Mouse (Mus musculus) kidney, embryonic 14.5 days (tissue): ENCODE measurements at regions not wholly inside any gene's neighbourhood (a gene's known extent, or its start where the extent isn't known, plus 50 kb on each side); places are given as distances from the start of the nearest gene placed in this dataset.

Source experiments
- ATAC-seq: fragments of 200-750 bp; cut with Nextera tagmentation; 2 replicates; pipeline ENCODE4 v1.8.0; 2017; ENCODE audit warnings: moderate number of reproducible peaks, mild to moderate bottlenecking, moderate TSS enrichment, moderate library complexity; ENCODE audit not compliant: low FRiP score, low TSS enrichment
- H3K27ac ChIP-seq: fragments of 300-500 bp; sonication (generic); 2 replicates; pipeline ENCODE4 v1.5.1; 2014; ENCODE audit warnings: low read depth, mild to moderate bottlenecking, low read length, moderate library complexity, mixed read lengths
- H3K27me3 ChIP-seq: fragments of 300-500 bp; sonication (generic); 2 replicates; pipeline ENCODE4 v1.6.1; 2014; ENCODE audit warnings: mild to moderate bottlenecking, low read length; ENCODE audit not compliant: control insufficient read depth, insufficient read depth
- H3K36me3 ChIP-seq: fragments of 300-500 bp; sonication (generic); 2 replicates; pipeline ENCODE4 v1.6.1; 2014; ENCODE audit warnings: low read length, mixed read lengths; ENCODE audit not compliant: control insufficient read depth, insufficient read depth
- H3K4me1 ChIP-seq: fragments of 300-500 bp; sonication (generic); 2 replicates; pipeline ENCODE4 v1.6.1; 2014; ENCODE audit warnings: low read length, mixed read lengths; ENCODE audit not compliant: control insufficient read depth, insufficient read depth
- H3K4me2 ChIP-seq: fragments of 300-500 bp; sonication (generic); replicated peaks from 2 replicates; pipeline ENCODE4 v1.6.1; 2014; ENCODE audit warnings: low read depth, mild to moderate bottlenecking, low read length
- H3K4me3 ChIP-seq: fragments of 300-500 bp; sonication (generic); 2 replicates; pipeline ENCODE4 v1.5.1; 2014; ENCODE audit warnings: mild to moderate bottlenecking, low read length
- H3K9ac ChIP-seq: fragments of 300-500 bp; sonication (generic); 2 replicates; pipeline ENCODE4 v1.6.1; 2014; ENCODE audit warnings: low read depth, mild to moderate bottlenecking, low read length, moderate library complexity
- H3K9me3 ChIP-seq: fragments of 300-500 bp; sonication (generic); 2 replicates; pipeline ENCODE4 v1.6.1; 2016; ENCODE audit warnings: low read length; ENCODE audit not compliant: control insufficient read depth
- WGBS: fragments of 180-500 bp; shearing (Covaris S2); extraction: QIAGEN DNeasy Blood & Tissue Kit; methylation state at CpG from one replicate; pipeline ENCODE4 v1.1.7; 2014; 5-methylcytosine and 5-hydroxymethylcytosine counted together

GRCm38 (mm10) chr8:12158188-12158587 is 120.4 kb upstream of the A230072I06Rik start:
- Histone ChIP-seq H3K9me3 (no peaks in the 10 kb centered on the region), H3K27me3 (no peaks in the 10 kb centered on the region)
- WGBS, result 89% methylated on average over 9 of the region's 9 CpGs

GRCm38 (mm10) chr8:12162921-12163705 is 115.5 kb upstream of the A230072I06Rik start:
- 12% methylated on average over 22 of the region's 22 CpGs for WGBS

More at GRCm38 (mm10) chr8:12158188-12158587, 120.4 kb upstream of the A230072I06Rik start:
- no peak for ATAC-seq
- no peaks in the 10 kb centered on the region for H3K4me1 ChIP-seq
- H3K4me2 ChIP-seq, result no peak overlapping the region
- H3K27ac ChIP-seq, result no peak overlapping the region
- no peak overlapping the region for H3K9ac ChIP-seq
- H3K4me3 ChIP-seq, result no peak overlapping the region
- H3K36me3 ChIP-seq, result no peaks in the 10 kb centered on the region

GRCm38 (mm10) chr8:12165487-12166152 is 113.0 kb upstream of the A230072I06Rik start:
- ATAC-seq, result no peak
- 57% methylated on average over 23 of the region's 23 CpGs for WGBS
- H3K9me3 ChIP-seq, result no peaks in the 10 kb centered on the region
- H3K27me3 ChIP-seq, result no peaks in the 10 kb centered on the region
- H3K4me1 ChIP-seq, result 0 out of 2 replicates have a peak, but pooled peaks cover 3% of the 10 kb centered on the region
- H3K9ac ChIP-seq, result no peak overlapping the region
- no peak overlapping the region for H3K4me3 ChIP-seq
- no peaks in the 10 kb centered on the region for H3K36me3 ChIP-seq
- H3K4me2 ChIP-seq, result no peak overlapping the region
- H3K27ac ChIP-seq, result no peak overlapping the region

More at GRCm38 (mm10) chr8:12162921-12163705, 115.5 kb upstream of the A230072I06Rik start:
- no peaks in the 10 kb centered on the region for H3K4me1 ChIP-seq
- no peaks in the 10 kb centered on the region for H3K36me3 ChIP-seq
- H3K4me3 ChIP-seq, result peak overlapping the region; percentile 8; the same call in 1 of the 2 replicates
- no peaks in the 10 kb centered on the region for H3K9me3 ChIP-seq
- no peak overlapping the region for H3K9ac ChIP-seq
- no peaks in the 10 kb centered on the region for H3K27me3 ChIP-seq
- H3K4me2 ChIP-seq, result peak overlapping the region; percentile 39
- H3K27ac ChIP-seq, result no peak overlapping the region
- no peak for ATAC-seq

DNA sequence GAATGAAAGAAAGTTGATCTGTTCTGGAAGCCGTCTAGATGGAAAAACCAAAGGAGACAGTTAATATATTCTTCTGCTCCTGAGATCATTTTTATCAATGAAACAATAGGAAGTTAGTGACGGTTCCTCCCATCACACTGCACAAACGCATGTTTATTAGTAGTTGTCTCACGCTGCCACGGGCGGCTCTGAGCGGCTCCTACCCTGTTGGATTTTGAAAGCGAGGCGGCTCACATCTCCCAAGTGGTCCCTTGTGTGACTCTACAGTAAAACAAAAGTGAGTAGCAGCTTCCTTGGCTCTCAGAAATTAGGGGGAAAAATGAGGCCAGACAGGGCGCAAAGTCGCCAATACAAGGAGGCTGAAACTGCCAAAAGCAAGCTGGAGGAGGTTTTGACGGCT is 106.8 kb upstream of the A230072I06Rik start:
- Histone ChIP-seq H3K4me3 (no peak overlapping the region), H3K27me3 (no peaks in the 10 kb centered on the region), H3K4me1 (0 out of 2 replicates have a peak, but pooled peaks cover 3% of the 10 kb centered on the region), H3K36me3 (no peaks in the 10 kb centered on the region), H3K9ac (no peak overlapping the region), H3K4me2 (no peak overlapping the region), H3K27ac (no peak overlapping the region), H3K9me3 (no peaks in the 10 kb centered on the region)
- ATAC-seq, result no peak
- WGBS, result 80% methylated on average over 12 of the region's 12 CpGs

DNA sequence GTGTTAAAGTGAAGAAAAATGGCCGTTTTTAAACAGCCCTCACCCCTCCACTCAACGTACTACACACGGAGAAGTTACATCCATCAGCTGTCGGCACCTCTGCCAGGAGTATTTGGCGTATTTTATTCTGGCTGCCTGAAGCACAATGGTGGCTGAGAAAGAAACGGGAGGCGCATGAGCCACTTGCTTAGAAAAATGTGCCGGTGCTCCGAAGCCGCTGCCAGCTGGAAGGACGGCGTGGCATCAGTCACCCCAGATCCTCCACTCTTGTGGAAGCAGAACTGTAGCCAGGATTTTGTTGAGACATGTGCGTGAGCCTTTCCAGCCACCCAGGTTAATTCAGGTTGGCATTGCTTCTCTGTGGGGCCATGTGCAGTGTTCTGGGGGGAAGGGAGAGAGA is 103.1 kb upstream of the A230072I06Rik start:
- Histone ChIP-seq H3K4me1 (no peaks in the 10 kb centered on the region), H3K9ac (no peak overlapping the region), H3K4me3 (no peak overlapping the region), H3K9me3 (no peaks in the 10 kb centered on the region), H3K4me2 (no peak overlapping the region), H3K27me3 (no peaks in the 10 kb centered on the region), H3K36me3 (no peaks in the 10 kb centered on the region), H3K27ac (no peak overlapping the region)
- ATAC-seq, result no peak
- 76% methylated on average over 13 of the region's 13 CpGs for WGBS

DNA sequence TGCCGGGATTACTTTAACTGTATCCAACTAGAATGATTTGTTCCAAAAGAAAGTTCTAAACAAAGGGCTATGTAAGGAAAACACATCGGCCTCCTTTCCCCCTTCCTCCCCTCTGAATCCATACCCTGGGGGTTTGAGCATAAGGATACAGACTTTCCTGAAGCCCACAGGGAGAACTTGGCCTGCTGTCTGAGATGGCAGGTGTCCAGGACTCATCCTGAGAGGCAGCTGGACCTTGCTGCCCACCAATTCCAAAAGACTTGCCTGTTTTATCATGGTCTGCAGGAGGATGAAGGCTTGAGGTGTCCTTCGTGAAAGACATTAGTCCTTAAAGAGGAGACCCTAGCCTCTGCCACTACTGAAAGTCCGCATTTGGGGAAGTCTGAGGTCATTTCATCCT is 94.0 kb upstream of the A230072I06Rik start:
- Histone ChIP-seq H3K4me3 (no peak overlapping the region), H3K27me3 (no peaks in the 10 kb centered on the region; the same call in 1 of the 2 replicates), H3K4me2 (no peak overlapping the region), H3K27ac (no peak overlapping the region), H3K9me3 (no peaks in the 10 kb centered on the region), H3K9ac (no peak overlapping the region), H3K36me3 (no peaks in the 10 kb centered on the region), H3K4me1 (no peaks in the 10 kb centered on the region)
- 85% methylated on average over 4 of the region's 4 CpGs for WGBS
- ATAC-seq, result no peak

GRCm38 (mm10) chr8:12187366-12187765 is 91.3 kb upstream of the A230072I06Rik start:
- Histone ChIP-seq H3K9ac (no peak overlapping the region), H3K4me3 (no peak overlapping the region), H3K27me3 (no peaks in the 10 kb centered on the region; the same call in 1 of the 2 replicates), H3K4me2 (no peak overlapping the region), H3K9me3 (no peaks in the 10 kb centered on the region), H3K36me3 (no peaks in the 10 kb centered on the region), H3K27ac (no peak overlapping the region), H3K4me1 (no peaks in the 10 kb centered on the region)
- 93% methylated on average over 3 of the region's 3 CpGs for WGBS
- no peak for ATAC-seq

DNA sequence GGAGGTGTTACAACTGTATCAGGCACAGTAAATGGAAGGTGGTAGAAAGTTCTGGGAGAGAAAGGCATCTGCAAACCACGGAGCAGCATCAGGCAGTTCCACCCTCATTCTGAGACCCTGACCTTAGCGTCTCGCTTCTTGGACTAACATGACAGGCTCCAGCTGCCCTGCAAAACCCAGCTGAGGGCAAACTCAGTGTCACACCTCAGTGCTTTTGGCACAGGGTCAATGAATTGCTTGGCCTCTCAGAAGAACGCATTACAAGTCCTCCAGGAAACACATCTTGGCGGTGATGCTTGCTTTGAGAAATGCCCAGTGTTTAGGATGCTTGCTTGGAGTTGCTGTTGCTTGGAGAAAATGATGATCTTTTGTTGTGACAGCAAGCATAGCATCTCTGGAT is 90.2 kb upstream of the A230072I06Rik start:
- Histone ChIP-seq H3K27ac (no peak overlapping the region), H3K9ac (no peak overlapping the region), H3K4me1 (no peaks in the 10 kb centered on the region), H3K4me3 (no peak overlapping the region), H3K9me3 (no peaks in the 10 kb centered on the region), H3K36me3 (no peaks in the 10 kb centered on the region), H3K4me2 (no peak overlapping the region), H3K27me3 (no peaks in the 10 kb centered on the region)
- ATAC-seq, result no peak
- WGBS, result 22% methylated on average over 5 of the region's 5 CpGs

DNA sequence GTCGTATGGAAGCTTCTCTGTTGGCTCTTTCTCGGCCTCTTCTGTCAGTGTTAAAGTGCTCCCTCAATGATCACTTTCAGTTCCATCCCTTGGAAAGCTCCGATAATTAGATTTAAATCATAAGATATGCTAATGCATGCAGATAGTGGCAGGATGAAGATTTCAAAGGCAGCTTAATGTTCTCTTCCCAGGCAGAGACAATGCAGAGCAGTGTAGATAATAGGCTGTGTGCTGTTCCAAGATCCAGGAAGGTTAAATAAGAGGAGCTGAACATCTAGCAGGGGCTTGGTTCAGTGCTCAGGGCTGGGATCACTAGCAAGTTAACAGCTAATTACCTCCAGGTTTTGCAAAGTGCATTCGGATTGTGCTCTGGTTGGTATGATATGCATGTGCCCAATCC is 89.7 kb upstream of the A230072I06Rik start:
- no peak for ATAC-seq
- no peak overlapping the region for H3K4me3 ChIP-seq
- WGBS, result 71% methylated on average over 4 of the region's 4 CpGs
- no peak overlapping the region for H3K4me2 ChIP-seq
- no peaks in the 10 kb centered on the region for H3K27me3 ChIP-seq
- no peak overlapping the region for H3K9ac ChIP-seq
- H3K27ac ChIP-seq, result no peak overlapping the region
- no peaks in the 10 kb centered on the region for H3K36me3 ChIP-seq
- no peaks in the 10 kb centered on the region for H3K9me3 ChIP-seq
- no peaks in the 10 kb centered on the region for H3K4me1 ChIP-seq
